Mouse (Mus musculus) midbrain, postnatal 0 days (tissue): Measurements from ENCODE around the gene Gbp2b. TPM values are rescaled to one million over a fixed set of nuclear protein-coding genes. Genes with fewer than 3 reads are reported as not detected.

Experiments used
- ATAC-seq: fragments of 200-750 bp; cut with Nextera tagmentation; 2 replicates; pipeline ENCODE4 v1.8.0; 2017; ENCODE audit warnings: moderate number of reproducible peaks, mild to moderate bottlenecking, moderate TSS enrichment, moderate library complexity; ENCODE audit not compliant: low FRiP score
- DNase-seq: peaks from one replicate; pipeline ENCODE4 v3.0.0-alpha.2; 2015; ENCODE audit warnings: low spot score
- H3K27ac ChIP-seq: fragments of 300-500 bp; sonication (generic); 2 replicates; pipeline ENCODE4 v1.5.1; 2014; ENCODE audit warnings: low read depth, mild to moderate bottlenecking, low read length, mixed read lengths
- H3K27me3 ChIP-seq: fragments of 300-500 bp; sonication (generic); 2 replicates; pipeline ENCODE4 v1.6.1; 2014; ENCODE audit warnings: low read length, control low read depth, mixed read lengths; ENCODE audit not compliant: insufficient read depth
- H3K36me3 ChIP-seq: fragments of 300-500 bp; sonication (generic); 2 replicates; pipeline ENCODE4 v1.6.1; 2014; ENCODE audit warnings: low read length, control low read depth, mixed read lengths; ENCODE audit not compliant: insufficient read depth
- H3K4me1 ChIP-seq: fragments of 300-500 bp; sonication (generic); 2 replicates; pipeline ENCODE4 v1.6.1; 2014; ENCODE audit warnings: mild to moderate bottlenecking, control low read depth, antibody characterized with exemption, low read length, mixed read lengths; ENCODE audit not compliant: insufficient read depth
- H3K4me2 ChIP-seq: fragments of 300-500 bp; sonication (generic); 2 replicates; pipeline ENCODE4 v1.6.1; 2014; ENCODE audit warnings: low read depth, mild to moderate bottlenecking, low read length, mixed read lengths; ENCODE audit not compliant: poor library complexity, severe bottlenecking
- H3K4me3 ChIP-seq: fragments of 300-500 bp; sonication (generic); 2 replicates; pipeline ENCODE4 v1.5.1; 2014; ENCODE audit warnings: low read depth, mild to moderate bottlenecking, low read length, moderate library complexity
- H3K9ac ChIP-seq: fragments of 300-500 bp; sonication (generic); replicated peaks from 2 replicates; pipeline ENCODE4 v1.6.1; 2014; ENCODE audit warnings: mild to moderate bottlenecking, low read length, moderate library complexity, mixed read lengths; ENCODE audit not compliant: poor library complexity, severe bottlenecking
- H3K9me3 ChIP-seq: fragments of 300-500 bp; sonication (generic); 2 replicates; pipeline ENCODE4 v1.6.1; 2016; ENCODE audit warnings: low read length, control low read depth
- CTCF ChIP-seq: IDR thresholded peaks from 2 replicates; pipeline ENCODE4 v1.5.1; 2016; ENCODE audit warnings: antibody characterized with exemption, mild to moderate bottlenecking
- WGBS: fragments of 180-500 bp; shearing (Covaris S2); extraction: QIAGEN DNeasy Blood & Tissue Kit; methylation state at CpG from one replicate; pipeline ENCODE4 v1.1.7; 2014; 5-methylcytosine and 5-hydroxymethylcytosine counted together
- polyA plus RNA-seq: library from polyadenylated mRNA; unstranded; fragments of >200 nt; fragmentation: Nextera tagmentation; extraction: Ambion mirVana; gene quantifications from 2 replicates; pipeline ENCODE4 v1.2.1, GENCODE M21; 2015
- total RNA-seq: library from RNA; depleted of rRNA; stranded (reverse); fragments of >200 nt; gene quantifications from 2 replicates; pipeline ENCODE4 v1.2.3, GENCODE M21; 2014; rRNA removed

Gbp2b gene
- total RNA-seq (not detected in 2 replicates), polyA plus RNA-seq (not detected in 2 replicates)

GRCm38 (mm10) chr3:142594547-142594946, at the start of gene Gbp2b:
Gene Gbp2b, plus strand, starts transcription at chr3:142594847.
- no peak within 1 kb of the TSS for H3K4me2 ChIP-seq
- 90% methylated on average over 1 of the region's 1 CpGs for WGBS
- no peak for DNase-seq
- no peaks in the 10 kb centered on the region for H3K27me3 ChIP-seq
- H3K9me3 ChIP-seq = no peaks in the 10 kb centered on the region
- TF ChIP-seq CTCF = no peak
- no peak for ATAC-seq
- H3K36me3 ChIP-seq = no peaks in the 10 kb centered on the region
- H3K9ac ChIP-seq = no peak within 1 kb of the TSS
- H3K27ac ChIP-seq = no peak within 1 kb of the TSS
- no peak within 1 kb of the TSS for H3K4me3 ChIP-seq
- H3K4me1 ChIP-seq = no peaks in the 10 kb centered on the region

GRCm38 (mm10) chr3:142546690-142547089, 48.0 kb upstream of the Gbp2b start:
- Histone ChIP-seq H3K4me3 (no peak overlapping the region), H3K27ac (no peak overlapping the region), H3K9ac (no peak overlapping the region), H3K9me3 (no peaks in the 10 kb centered on the region), H3K36me3 (no peaks in the 10 kb centered on the region), H3K27me3 (no peaks in the 10 kb centered on the region), H3K4me1 (no peaks in the 10 kb centered on the region), H3K4me2 (no peak overlapping the region)
- ATAC-seq = no peak
- no peak for TF ChIP-seq CTCF
- 82% methylated on average over 3 of the region's 3 CpGs for WGBS
- peak; percentile 45 for DNase-seq

- Histone ChIP-seq H3K9ac (no peak overlapping the region), H3K36me3 (no peaks in the 10 kb centered on the region), H3K9me3 (no peaks in the 10 kb centered on the region), H3K27ac (no peak overlapping the region), H3K4me2 (no peak overlapping the region), H3K27me3 (no peaks in the 10 kb centered on the region), H3K4me1 (no peaks in the 10 kb centered on the region), H3K4me3 (no peak overlapping the region)
- 84% methylated on average over 3 of the region's 3 CpGs for WGBS
- ATAC-seq = no peak
- DNase-seq = no peak
- no peak for TF ChIP-seq CTCF
These were observed 44.5 kb upstream of the Gbp2b start for GRCm38 (mm10) chr3:142550052-142550676.

- TF ChIP-seq CTCF = no peak
- 83% methylated on average over 1 of the region's 1 CpGs for WGBS
- Histone ChIP-seq H3K36me3 (no peaks in the 10 kb centered on the region), H3K4me3 (no peak overlapping the region), H3K27ac (no peak overlapping the region), H3K9me3 (no peaks in the 10 kb centered on the region), H3K27me3 (no peaks in the 10 kb centered on the region), H3K4me2 (no peak overlapping the region), H3K4me1 (no peaks in the 10 kb centered on the region), H3K9ac (no peak overlapping the region)
- ATAC-seq (no peak), DNase-seq (no peak)
These were observed 40.0 kb upstream of the Gbp2b start for GRCm38 (mm10) chr3:142554601-142555000.

GRCm38 (mm10) chr3:142555623-142556022, 39.0 kb upstream of the Gbp2b start:
- peak; percentile 19 for DNase-seq

GRCm38 (mm10) chr3:142559632-142560228, 34.9 kb upstream of the Gbp2b start, which contains the start of gene Gbp3:
Gene Gbp3, plus strand, starts transcription at chr3:142560026.
- no peaks in the 10 kb centered on the region for H3K36me3 ChIP-seq
- H3K27ac ChIP-seq = no peak within 1 kb of the TSS
- TF ChIP-seq CTCF = no peak
- H3K9me3 ChIP-seq = no peaks in the 10 kb centered on the region
- H3K4me3 ChIP-seq = peak within 1 kb of the TSS; percentile 23; the same call in 1 of the 2 replicates
- H3K4me1 ChIP-seq = no peaks in the 10 kb centered on the region
- no peaks in the 10 kb centered on the region for H3K27me3 ChIP-seq
- ATAC-seq (no peak), DNase-seq (no peak)
- WGBS = 35% methylated on average over 3 of the region's 3 CpGs
- peak within 1 kb of the TSS; percentile 30 for H3K4me2 ChIP-seq
- no peak within 1 kb of the TSS for H3K9ac ChIP-seq

More at GRCm38 (mm10) chr3:142555623-142556022, 39.0 kb upstream of the Gbp2b start:
- Histone ChIP-seq H3K4me1 (no peaks in the 10 kb centered on the region), H3K36me3 (no peaks in the 10 kb centered on the region), H3K4me2 (no peak overlapping the region), H3K27ac (no peak overlapping the region), H3K4me3 (no peak overlapping the region), H3K9ac (no peak overlapping the region), H3K27me3 (no peaks in the 10 kb centered on the region), H3K9me3 (no peaks in the 10 kb centered on the region)
- ATAC-seq = no peak
- no peak for TF ChIP-seq CTCF
- 90% methylated on average over 11 of the region's 11 CpGs for WGBS
